Mouse (Mus musculus): Measurements from ENCODE around the gene Tmem235.
"Not testable (repeated sequence)": the region's sequence is repeated elsewhere in the genome, so short reads cannot be mapped to it uniquely, and the experiment has no call there.

The Tmem235 gene

DNA sequence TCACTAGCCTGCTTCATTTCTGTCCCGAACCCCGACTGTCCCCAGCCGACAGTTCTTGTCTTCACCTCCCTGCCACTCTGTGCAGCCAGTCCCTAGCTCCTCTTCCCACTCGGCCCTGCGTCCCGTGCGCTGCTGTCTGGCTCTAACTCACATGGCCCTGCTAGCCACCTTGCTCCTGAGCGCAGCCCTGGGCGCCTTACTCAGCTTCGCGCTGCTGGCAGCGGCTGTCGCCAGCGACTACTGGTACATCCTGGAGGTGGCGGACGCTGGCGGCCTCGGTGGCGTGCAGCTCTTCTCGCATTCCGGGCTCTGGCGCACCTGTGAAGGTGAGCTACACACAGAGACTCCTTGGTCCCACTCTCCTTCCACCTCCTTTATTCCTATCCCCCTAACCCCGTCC is at the start of gene Tmem235:
Gene Tmem235, plus strand, starts transcription at position 152 of the 400 bp plus-strand sequence.
- no peak for DNase-seq (ENCODE audit: low read depth, low spot score)

GRCm38 (mm10) chr11:117813867-117814266 is 46.7 kb upstream of the Tmem235 start:
- no peak for DNase-seq (ENCODE audit: low read depth, low spot score)

- DNase-seq (ENCODE audit: low read depth, low spot score), result no peak
Observed at GRCm38 (mm10) chr11:117814704-117815366, 45.7 kb upstream of the Tmem235 start.

DNA sequence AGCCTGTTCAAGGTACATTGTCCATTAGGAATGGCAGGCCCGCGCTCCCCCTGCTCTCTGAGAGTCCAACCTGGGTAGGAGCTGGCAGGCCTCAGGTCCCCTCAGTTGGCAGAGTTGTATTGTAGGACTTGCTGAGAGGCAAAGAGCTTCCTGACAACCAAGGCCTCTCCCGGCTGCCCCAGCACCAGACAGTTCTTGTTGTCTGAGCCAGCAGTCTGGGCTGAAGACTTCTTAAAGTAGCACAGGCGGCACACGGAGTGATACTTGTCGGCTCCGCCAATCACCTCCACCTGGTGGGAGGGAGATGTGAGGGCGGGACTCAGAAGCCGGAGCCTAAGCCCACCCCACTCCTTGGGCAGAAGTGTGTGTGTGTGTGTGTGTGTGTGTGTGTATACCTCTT is 44.7 kb upstream of the Tmem235 start:
- DNase-seq (ENCODE audit: low read depth, low spot score), result not testable (repeated sequence)

DNA sequence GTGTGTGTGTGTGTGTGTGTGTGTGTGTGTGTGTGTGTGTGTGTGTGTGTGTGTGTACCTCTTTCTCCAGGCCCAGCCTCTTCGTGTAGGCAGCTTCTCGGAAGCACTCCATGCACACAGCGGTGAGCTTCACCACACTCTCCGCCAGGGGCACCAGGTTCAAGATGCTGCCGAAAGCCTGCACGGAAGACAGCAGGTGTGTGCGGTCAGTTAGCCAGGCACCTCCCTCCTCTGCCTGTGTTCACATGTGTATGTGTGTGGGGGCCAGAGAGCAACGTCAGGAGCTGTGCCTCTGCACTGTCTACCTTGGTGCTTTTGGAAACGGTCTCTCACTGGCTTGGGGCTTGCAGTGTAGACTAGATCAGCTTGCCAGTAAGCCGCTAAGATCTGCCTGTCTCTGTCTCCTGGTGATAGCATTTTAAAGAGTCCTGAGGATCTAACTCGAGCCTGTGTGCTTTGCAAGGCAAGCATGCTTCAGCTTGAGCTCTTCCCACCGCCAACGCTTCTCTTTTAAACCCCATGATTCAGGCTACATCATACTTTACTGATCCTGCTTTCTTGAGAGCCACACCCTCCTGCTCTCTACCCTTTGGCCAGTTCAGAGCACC is 44.1 kb upstream of the Tmem235 start:
- no peak for DNase-seq (ENCODE audit: low read depth, low spot score)

GRCm38 (mm10) chr11:117819095-117819494 is 41.5 kb upstream of the Tmem235 start:
- DNase-seq (ENCODE audit: low read depth, low spot score), result no peak

DNA sequence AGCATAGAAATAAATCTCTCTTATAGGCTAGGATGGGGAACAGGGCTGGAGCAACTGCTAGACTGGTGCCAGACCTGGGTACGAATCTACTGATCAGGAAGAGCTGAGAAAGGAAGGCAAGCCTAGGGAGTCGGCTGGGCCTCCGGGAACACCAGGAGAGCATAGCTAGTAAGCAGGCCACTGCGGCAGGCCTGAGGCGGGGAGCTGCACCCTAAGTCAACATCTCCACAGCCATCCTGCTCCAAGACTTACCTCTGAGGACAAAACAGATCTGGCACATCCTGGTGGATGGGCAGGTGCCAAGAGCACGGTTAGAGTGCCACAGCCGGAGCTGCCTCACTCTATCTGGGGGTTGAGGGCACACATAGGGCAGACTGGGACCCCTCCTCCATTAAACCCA is 40.4 kb upstream of the Tmem235 start:
- no peak for DNase-seq (ENCODE audit: low read depth, low spot score)

DNA sequence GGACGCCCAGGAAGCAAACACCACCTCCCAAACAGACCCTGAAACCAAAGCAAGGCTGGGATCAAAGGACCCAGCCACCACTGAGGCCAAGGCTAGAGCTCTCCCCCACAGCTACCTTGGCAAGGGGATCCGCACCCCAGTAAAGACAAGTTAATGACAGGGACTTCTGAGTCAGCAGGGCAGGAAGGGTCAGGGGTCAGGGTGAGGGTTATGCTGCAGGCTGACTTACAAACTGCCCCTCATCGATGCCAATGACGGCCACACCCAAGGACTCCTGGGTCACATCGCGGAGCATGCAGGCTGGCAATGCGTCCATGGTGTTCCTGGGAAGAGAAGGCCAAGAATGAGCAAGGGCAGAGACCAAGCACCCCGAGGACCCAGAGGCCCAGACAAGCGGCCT is 38.7 kb upstream of the Tmem235 start:
- DNase-seq (ENCODE audit: low read depth, low spot score), result no peak

DNA sequence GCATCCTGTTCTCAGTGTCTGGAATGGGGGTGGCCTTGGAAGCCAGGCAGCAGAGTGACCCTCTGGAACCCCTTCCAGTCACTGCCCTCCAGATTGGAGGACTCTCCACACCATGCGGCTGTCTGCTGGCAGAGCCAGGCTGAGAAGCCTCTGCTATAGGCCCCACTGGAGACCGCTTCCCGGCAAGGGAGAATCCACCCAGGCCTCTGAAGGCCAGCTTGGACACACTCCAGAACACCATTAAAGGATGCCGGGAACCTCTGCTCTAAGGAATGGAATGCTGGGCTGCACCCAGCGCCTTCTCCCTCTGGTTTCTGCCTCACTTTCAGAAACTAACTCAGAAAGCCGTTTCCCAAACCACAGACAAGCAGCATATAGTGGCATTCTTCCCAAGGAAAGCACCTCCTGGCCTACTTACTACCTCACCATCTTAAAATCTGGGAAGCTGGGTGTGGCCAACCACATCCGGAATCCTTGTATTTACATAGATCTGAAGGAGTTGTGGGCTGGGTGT is 37.8 kb upstream of the Tmem235 start:
- no peak for DNase-seq (ENCODE audit: low read depth, low spot score)

GRCm38 (mm10) chr11:117823411-117823810 is 37.1 kb upstream of the Tmem235 start:
- no peak for DNase-seq (ENCODE audit: low read depth, low spot score)

GRCm38 (mm10) chr11:117824060-117824969 is 36.2 kb upstream of the Tmem235 start:
- no peak for DNase-seq (ENCODE audit: low read depth, low spot score)

DNA sequence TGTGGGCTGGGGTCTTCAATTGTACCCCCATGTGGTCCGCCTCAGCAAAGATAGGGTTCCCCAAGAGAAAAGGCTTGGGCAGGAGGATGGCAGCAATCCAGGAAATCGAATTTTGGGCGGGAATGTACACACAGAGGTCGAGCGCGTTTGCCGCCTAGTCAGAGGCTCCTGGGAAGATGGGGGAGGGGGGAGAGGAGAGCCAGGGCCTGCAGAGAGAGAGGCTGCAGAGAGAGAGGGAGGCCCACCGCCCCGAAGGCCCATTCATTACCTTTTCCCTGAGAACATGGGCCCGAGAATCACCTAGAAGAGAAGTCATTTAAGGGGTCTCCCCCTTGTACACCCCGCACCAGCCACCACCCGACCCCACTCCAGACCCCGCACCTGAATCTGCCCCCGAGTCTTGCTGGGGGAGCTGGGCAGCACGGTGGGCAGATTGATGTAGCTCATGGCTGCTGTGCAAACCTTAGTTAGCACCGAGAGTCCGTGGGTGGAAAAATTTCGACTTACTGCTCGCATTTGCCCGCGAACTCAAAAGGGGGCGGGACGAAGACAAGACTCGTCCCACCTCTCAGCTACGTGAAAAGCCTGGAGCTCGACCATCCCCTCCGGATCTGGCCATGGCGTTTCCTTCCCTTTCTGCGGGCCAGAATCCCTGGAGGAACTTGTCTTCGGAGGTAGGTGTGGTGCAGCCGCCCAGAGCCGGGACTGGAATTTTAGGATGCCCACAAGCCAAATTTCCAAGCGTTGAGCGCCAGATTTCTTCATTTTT is 35.0 kb upstream of the Tmem235 start, which contains the start of the genes Afmid and Tk1:
Gene Afmid, plus strand, starts transcription at position 592 of the 769 bp plus-strand sequence.
Gene Tk1, minus strand, starts transcription at position 760 of the 769 bp plus-strand sequence.
- DNase-seq (ENCODE audit: low read depth, low spot score), result no peak

GRCm38 (mm10) chr11:117826164-117826563 is 34.4 kb upstream of the Tmem235 start:
- DNase-seq (ENCODE audit: low read depth, low spot score), result no peak

DNA sequence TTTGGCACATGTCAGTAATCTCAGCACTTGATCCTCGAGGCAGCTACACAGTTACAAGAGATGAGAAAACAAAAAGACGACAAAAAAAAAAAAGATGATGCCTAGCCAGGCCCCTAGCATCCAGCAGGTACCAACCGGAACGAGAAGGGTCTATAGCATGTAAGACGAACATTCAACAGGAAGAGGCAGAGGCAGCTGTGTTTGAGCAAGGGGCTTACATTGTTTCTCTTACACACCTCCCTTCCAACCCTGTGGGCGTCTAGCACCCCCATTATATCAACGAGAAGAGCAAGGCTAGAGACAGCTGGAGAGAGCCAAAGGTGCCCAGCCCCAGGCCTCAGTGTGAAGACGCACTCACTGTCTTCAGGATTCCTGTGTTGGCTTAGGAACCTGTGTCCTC is 33.6 kb upstream of the Tmem235 start:
- DNase-seq (ENCODE audit: low read depth, low spot score), result no peak

- DNase-seq (ENCODE audit: low read depth, low spot score), result no peak
Observed at GRCm38 (mm10) chr11:117827386-117827785, 33.2 kb upstream of the Tmem235 start.

DNA sequence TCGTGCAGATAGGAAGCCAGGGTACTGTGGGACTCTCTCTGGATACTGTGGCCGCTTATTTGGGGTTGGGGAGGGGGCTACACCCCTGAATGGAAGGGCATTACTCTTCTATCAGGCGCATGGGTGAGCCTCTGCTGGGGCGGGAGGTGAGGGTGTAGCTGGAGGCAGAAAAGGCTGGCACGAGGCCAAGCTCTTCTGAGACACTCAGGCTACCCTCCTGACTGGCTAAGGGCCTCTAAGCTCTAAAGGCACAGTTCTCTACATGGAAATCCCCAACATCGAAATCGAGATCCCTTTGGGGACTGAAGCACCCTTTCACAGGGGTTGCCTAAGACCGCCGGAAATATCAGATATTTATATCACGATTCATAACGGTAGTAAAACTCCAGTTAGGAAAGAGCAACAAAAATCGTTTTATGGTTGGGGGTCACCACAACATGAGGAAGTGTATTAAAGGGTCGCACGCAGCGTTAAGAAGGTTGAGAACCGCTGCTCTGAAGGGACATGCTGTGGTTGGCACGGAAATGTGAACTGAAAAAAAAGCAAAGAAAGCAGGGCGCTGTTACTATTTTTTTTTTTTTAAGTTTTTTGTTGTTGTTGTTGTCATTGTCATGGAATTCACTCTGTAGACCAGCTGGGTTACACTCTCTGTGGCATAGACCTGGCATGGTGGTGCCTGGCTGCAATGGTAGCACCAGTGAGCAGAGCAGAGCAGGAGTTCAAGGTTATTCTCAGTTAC is 32.2 kb upstream of the Tmem235 start:
- DNase-seq (ENCODE audit: low read depth, low spot score), result no peak

GRCm38 (mm10) chr11:117828888-117829604 is 31.5 kb upstream of the Tmem235 start:
- DNase-seq (ENCODE audit: low read depth, low spot score), result no peak

GRCm38 (mm10) chr11:117829671-117830215 is 30.8 kb upstream of the Tmem235 start:
- no peak for DNase-seq (ENCODE audit: low read depth, low spot score)

- no peak for DNase-seq (ENCODE audit: low read depth, low spot score)
Observed at GRCm38 (mm10) chr11:117830401-117830800, 30.2 kb upstream of the Tmem235 start.

Measured in brain, embryonic 18.5 days (tissue).